Mouse (Mus musculus) urinary bladder, postnatal 4 days (tissue): ENCODE measurements around the gene Lyz1.
A peak's percentile ranks its signal among the peaks of the same experiment; 100 is the strongest.
"Not testable (repeated sequence)": the region's sequence is repeated elsewhere in the genome, so short reads cannot be mapped to it uniquely, and the experiment has no call there.

Experiments used
- DNase-seq, 2 experiments: peaks; one replicate each; pipeline ENCODE4 v3.0.0; 2021 to 2022; ENCODE audit warnings: low spot score in 2 of 2

The Lyz1 gene

DNA sequence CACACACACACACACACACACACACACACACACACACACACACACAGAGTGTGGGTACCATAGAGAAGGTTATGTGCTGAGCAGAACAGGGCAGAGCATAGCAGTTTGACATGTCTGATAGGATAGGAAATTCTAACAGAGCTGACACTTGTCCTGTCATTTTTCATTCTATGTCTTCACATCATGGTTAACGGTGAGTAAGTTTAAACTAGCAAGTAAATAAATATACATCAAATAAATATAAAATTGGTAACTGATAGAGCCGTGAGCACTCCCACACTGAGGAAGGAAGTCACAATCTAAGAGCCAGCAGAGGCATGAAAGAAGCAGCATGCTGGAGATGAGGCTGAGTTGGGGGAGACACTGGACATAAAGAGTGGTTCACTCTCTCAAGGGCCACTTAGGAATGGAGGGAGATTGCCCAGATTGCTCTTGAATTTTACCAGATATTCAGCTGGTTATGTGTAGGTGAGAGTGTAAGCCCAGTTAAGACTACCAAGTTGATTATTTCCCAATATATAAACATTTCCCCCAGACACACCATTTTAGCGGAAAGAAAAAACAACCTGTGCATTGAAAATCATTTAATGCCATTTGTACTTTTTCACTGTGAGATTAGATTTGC is 5.3 kb downstream of the Lyz1 start:
- DNase-seq: no peak

DNA sequence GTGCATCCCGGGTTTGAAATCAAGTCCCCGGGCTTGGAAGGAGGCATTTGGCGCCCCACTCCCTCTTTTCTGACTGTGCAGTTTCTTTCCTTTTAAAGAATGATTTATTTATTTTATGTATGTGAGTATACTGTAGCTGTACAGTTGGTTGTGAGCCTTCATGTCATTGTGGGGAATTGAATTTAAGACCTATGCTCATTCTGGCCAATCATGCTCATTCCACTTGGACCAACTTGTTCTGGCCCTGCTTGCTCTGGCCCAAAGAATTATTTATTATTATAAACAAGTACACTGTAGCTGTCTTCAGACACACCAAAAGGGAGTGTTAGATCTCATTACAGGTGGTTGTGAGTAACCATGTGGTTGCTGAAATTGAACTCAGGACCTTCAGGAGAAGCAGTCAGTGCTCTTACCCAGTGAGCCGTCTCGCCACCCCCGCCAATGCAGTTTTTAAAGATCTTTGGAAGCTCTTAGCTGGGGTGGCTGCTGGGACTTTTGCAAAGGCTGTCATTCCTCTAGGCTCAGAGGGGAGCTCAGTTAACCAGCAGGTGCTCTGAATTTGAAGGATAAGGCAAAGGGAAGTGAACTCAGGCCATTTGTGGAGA is 6.2 kb downstream of the Lyz1 start:
- no peak for DNase-seq

DNA sequence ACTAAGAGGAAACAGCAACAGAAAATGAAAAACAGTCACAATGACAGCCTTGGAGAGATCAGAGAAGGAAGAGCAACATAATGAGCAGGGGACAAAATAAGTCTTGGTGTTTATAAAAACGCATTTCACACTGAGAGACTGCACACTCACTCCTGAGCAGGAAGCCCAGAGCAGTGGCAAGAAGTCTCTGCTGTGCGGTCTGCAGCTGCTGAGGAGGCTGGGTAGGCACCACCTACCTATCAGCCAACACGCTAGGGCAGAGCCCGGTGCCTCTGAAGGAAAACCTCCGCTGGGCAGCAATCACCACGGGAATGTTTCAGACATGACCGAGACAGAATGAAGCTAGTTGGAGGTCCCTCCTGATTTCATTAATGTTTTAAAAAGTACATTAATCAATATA is 7.1 kb downstream of the Lyz1 start:
- DNase-seq: not testable (repeated sequence)

DNA sequence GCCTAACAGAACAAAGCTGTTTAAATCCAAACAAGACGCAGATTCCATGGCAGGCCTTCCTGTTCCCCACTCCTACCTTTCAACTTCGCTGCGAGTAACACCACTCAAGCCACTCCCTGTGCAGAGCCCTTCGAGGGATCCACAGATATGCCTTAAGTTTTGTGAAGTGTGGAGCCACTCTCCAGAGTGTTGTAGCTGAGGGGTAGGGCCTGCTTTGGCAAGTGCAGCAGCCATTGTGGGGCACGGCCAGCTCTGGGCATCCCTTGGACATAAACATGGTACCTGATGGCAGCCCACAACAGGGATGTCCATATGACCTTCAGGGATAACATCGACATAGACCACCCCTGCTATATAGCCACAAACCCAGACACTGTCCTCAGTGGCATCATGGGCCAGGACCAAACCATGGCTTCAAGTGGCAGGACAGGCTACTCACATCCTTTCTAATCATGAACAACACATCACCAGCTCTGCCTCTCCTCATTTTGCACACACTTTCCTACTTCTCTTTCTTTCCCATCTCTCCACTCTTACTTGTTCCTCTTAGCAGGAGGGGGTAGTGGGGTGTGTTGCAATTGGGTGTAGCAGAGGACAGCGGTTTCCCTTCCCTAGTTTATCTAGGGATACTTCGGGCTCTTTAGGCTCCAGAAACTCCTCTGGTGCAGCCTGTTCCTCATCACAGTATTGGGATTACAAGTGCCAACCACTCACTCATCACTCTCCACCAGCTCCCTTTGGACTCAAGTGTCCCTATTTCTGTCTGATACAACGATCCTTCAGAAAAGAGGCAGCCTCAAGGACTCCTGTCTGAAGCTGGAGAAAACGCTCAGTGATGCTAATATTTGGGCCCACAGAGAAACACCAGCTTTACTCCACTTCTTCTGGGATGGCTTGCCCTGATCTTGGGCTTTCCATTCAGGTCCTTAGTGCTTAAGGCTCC is 7.8 kb downstream of the Lyz1 start:
- no peak for DNase-seq

DNA sequence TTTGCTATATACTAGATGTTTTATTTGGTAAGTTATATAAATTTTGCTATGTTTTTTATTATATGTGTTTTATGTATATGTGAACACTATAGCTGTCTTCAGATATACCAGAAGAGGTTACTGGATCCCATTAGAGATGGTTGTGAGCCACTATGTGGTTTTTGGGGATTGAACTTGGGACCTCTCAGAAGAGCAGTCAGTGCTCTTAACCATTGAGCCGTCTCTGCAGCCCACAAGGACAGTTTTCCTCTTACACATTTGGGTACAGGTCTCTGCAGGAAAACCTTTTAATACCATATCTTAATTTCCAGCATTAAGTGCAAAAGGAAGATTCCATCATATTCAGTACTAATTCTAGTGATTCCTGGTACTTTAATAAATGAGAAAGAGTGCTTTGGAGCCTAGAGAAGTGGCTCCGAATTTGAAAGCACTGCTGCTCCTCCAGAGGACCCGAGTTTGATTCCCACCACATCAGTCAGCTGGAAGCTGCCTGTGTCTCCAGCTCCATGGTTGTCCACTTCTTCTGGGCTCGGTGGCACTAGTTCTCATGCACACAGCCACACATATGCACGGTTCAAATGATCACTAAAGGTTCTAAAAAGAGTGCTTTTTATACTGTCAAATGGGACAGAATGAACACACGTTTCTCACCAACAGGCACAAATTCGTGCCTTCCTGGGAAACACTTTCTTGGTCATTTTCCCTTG is 8.6 kb downstream of the Lyz1 start:
- no peak for DNase-seq

DNA sequence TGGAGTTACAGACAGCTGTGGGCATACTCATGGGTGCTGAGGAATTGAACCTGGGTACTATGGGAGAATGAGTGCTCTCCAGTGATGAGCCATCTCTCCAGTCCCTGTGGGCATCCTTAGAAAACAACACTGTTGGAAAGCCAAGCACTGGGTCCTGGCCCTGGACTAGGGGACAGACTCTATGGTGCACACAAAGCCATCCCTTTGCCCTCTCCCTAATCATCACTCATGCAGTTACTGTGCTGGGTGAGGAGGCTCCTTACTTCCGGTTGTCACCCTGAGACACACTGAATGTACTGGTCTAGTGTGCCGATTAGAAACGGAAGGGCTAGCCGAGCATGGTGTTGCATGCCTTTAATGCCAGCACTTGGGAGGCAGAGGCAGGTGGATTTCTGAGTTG is 9.5 kb downstream of the Lyz1 start:
- not testable (repeated sequence) for DNase-seq

DNA sequence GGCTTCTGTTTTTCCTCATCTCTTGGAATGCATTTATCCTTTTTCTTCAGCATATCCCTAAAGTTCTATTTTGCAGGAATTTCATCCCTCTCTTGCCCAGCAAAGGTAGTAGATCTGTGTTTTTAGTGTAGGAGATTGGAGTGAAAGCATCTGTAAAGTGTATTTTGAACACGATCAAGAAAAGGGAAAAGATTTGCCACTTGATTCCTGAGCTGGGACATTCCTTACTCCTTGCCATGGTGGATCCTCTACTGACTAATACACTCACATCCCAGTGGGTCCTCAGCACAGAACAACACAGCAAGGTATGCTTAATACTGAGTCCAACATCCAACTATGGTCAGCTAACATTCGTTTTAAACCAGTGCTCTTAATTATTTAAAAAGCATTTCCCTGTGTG is 10.1 kb downstream of the Lyz1 start:
- no peak for DNase-seq

DNA sequence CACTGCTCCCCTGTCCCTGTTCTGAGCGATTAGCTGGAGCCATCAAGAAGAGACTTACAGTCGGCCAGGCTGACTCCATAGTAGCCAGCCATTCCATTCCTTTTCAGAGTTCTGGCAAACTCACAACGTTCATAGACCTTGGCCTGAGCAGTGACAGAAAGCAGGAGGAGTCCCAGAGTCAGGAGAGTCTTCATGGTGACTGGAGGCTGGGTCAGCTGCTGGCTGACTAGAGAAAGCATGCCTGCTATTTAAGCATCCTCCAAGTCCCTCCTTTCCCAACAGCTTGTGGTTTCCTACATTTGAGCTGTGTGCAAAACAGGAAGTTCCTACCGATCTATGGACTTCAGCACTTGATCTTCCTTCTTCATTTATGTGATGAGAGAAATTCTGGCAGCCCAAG is 10.6 kb downstream of the Lyz1 start, which contains the start of gene Lyz2:
Gene Lyz2, minus strand, starts transcription at position 273 of the 400 bp plus-strand sequence.
- DNase-seq: peak in 1 of 2 experiments; percentile 31

DNA sequence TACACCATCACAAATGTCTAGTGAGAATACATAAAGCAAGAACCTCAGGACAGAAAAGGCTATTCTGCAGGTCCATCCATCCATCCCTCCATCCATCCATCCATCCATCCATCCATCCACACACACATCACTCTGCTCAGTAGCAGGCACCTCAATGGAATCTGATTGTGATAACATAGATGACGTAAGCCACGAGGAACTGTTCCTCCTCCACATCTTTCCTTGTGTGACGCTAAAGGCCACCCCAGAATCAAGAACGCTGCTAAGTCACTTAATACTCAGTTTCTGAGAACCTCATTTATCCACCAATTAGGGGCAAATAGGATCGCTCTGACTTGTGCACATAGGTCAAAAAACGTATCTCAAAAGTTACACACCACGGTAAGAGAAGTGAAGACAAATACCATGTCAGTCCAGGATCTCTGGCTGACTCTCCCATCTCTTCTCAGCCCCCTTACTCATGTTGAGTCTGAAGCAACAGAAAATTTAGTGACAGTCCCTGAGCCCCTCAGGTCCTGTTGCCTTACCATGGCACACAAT is 11.2 kb downstream of the Lyz1 start:
- DNase-seq: no peak

DNA sequence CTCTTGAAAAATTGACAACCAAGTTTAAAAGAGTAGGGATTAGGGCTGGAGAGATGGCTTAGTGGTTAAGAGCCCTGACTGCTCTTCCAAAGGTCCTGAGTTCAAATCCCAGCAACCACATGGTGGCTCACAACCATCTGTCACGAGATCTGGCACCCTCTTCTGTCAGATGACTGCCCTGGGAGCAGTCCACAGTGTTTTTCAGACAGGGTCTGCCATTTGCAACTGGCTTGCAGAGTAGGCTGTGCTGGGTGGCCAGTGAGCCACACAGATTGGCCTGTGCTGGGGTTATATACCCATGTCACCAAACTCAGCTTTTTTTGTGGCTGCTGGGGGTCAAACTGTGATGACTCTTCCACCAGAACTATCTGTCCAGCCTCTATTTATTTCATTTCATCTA is 12.7 kb downstream of the Lyz1 start:
- no peak for DNase-seq

DNA sequence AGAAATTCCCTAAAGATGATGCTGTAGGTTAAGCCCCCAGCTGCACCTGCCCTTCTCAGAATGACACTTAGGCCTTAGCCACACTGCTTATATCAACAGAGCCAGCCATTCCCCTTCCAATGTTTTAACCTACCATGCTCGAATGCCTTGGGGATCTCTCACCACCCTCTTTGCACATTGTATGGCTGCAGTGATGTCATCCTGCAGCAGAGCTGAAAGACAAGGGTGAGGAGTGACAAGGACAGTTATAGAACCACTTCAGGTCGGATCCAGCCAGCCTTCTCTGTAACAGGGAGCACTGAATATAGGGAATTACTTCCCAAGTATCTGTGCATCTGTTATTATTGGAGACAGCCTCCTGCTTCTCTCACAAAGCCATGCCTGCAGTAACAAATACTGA is 14.2 kb downstream of the Lyz1 start:
- DNase-seq: not testable (repeated sequence)

DNA sequence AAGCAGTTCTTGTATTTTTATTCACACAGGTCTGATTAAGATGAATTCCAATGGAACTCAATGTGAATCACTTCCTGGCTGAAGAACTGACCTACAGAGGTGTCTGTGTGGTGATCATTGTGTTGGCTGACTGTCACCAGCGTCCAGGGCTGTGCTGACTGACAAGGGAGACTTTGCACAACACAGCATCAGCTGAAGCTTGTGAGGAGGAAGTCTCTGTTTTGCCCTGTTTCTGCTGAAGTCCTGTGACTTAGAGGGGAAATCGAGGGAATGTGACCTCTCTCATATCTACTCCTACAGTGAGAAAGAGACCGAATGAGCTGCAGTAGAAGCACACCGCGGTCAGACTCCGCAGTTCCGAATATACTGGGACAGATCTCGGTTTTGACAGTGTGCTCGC is 14.9 kb downstream of the Lyz1 start:
- not testable (repeated sequence) for DNase-seq

DNA sequence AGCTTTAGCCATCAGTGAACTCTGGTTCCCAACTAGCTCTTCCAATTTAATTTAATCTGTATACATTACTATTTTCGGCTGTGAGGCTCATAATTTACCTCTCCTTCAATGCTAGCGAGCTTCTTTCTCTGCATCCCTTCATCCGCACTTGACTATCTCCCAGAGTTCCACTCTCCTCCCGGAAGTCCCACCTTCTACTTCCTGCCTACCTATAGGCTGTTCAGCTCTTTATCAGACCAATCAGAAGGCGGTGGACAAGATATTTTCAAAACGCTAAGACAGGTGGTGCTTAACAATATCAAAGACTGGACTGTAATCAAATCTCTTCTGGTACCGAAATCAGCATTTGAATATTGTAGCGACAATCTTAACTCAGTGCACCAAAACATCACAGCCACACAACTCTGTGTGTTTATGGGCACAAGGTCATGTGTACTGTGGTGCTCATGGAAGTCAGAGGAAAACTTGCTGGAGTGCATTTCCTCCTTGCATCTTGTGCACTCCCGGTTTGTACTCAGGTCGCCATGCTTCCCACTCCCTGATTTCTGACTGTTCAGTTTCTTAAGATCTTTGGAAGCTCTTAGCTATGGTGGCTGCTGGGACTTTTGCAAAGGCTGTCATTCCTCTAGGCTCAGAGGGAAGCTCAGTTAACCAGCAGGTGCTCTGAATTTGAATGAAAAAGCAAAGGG is 16.8 kb downstream of the Lyz1 start:
- DNase-seq: no peak

DNA sequence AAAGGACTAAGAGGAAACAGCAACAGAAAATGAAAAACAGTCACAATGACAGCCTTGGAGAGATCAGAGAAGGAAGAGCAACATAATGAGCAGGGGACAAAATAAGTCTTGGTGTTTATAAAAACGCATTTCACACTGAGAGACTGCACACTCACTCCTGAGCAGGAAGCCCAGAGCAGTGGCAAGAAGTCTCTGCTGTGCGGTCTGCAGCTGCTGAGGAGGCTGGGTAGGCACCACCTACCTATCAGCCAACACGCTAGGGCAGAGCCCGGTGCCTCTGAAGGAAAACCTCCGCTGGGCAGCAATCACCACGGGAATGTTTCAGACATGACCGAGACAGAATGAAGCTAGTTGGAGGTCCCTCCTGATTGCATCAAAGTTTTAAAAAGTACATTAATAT is 18.0 kb downstream of the Lyz1 start:
- not testable (repeated sequence) for DNase-seq

DNA sequence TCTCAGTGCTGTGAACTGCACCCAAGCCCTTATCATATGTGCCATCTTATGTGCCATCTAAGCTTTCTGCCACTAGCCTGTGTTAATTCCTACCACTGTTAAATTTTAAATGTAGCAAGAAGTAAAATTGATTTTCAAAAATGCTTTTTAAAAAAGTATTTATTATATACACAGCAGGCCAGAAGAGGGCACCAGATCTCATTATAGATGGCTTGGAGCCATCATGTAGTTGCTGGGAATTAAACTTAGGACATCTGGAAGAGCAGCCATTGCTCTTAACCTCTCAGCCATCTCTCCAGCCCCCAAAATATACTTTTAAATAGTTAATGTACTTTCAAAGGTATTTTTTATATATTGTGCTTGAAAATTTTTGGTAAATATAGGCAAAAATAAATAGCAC is 20.6 kb downstream of the Lyz1 start:
- no peak for DNase-seq

DNA sequence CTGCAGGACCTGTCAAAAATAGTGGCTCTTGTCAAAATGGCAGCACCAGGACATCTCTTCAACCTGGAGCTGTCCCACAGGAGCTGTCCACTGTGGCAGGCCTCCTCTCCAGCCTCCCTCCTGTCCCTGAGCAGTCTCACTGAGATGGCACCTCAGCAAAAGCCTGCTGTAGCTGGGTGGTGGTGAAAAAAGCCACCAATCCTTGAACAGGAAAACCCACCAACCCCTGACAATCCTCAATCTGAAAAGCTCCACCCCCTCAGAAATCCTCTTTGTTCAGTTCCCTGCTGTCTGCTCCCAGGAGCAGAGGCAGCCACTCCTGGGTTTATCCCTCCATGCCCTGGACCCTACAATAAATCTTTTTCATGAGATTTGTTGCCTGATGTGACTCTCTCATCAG is 32.8 kb downstream of the Lyz1 start:
- DNase-seq: no peak

DNA sequence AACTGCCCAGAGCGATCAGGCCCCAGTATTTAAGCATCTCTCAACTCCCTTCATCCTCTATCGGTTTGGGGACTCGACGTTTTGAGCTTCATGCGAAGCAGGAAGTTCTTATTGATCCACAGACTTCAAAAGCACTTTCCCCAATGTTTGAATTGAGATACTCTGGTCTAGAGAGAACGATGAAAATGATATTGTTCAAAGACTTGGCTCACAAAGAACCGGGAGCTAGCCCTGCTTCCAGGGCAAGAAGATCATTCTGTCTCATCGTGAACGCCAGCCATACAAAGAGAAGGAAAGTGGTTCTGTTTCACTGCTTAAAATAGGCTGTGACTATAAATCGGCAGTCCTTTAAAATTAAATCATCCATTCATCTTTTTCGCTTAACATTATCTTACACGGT is 54.1 kb downstream of the Lyz1 start, which contains the start of gene 9530003J23Rik:
Gene 9530003J23Rik, minus strand, starts transcription at position 101 of the 400 bp plus-strand sequence.
- no peak for DNase-seq
